Mouse (Mus musculus) left cerebral cortex, adult 2 months (tissue): ENCODE data around the gene Fam107b. TPM values are rescaled to one million over a fixed set of nuclear protein-coding genes. Genes with fewer than 3 reads are reported as not detected.

Experiments
- DNase-seq, 2 experiments: peaks; one replicate each; pipeline ENCODE4 v3.0.0; 2021 to 2022; ENCODE audit warnings: low spot score in 2 of 2, mixed read lengths in 1 of 2; ENCODE audit errors: extremely low spot score in 1 of 2
- H3K27ac ChIP-seq: fragments of 200-600 bp; 2 replicates; pipeline ENCODE4 v1.8.1; 2022
- H3K4me3 ChIP-seq: fragments of 200-600 bp; 2 replicates; pipeline ENCODE4 v1.8.1; 2022
- CTCF ChIP-seq: fragments of 200-600 bp; IDR thresholded peaks from 2 replicates; pipeline ENCODE4 v1.8.1; 2022; ENCODE audit warnings: antibody characterized with exemption, mild to moderate bottlenecking, moderate library complexity
- intact Hi-C: fragments of 180-260 bp; cut with DNase I; formaldehyde crosslinking; loops from one replicate; pipeline ENCODE4 v1.15.1; 2025
- total RNA-seq, 2 experiments: library from RNA; stranded (reverse); gene quantifications; 2 replicates each; pipeline ENCODE4 v1.2.3; 2021

Gene Fam107b
- total RNA-seq, 2 experiments from 2014 or later, result 7.9 to 10.0 TPM

DNA sequence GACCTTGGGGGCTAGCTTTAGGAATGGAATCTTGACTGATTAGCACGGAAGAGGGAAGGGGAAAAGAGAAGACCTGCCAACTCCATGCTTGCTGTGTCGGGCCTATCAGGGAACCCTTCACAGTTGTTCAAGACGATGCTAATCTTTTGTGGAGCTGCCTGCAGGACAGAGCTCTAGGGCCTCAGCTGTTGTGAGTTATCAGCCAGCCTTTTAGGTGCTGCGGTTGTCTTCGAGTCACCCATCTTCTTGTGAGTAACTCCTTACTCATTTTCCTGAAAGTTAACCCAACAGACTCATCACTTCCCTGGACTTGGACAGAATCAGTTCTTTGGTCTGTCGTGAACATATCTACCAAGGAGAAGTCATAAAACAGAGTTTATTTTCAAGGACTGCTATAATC, 51.3 kb downstream of the Fam107b start:
- no peak for DNase-seq
- no peak overlapping the region for H3K4me3 ChIP-seq
- TF ChIP-seq CTCF, result no peak
- intact Hi-C loops, result no loop called here
- H3K27ac ChIP-seq, result no peak overlapping the region

- no peak overlapping the region for H3K4me3 ChIP-seq
- DNase-seq, result no peak
- H3K27ac ChIP-seq, result no peak overlapping the region
- TF ChIP-seq CTCF, result no peak
- intact Hi-C loops, result no loop called here
Measured at GRCm38 (mm10) chr2:3622158-3622557, 51.9 kb downstream of the Fam107b start.

GRCm38 (mm10) chr2:3623207-3623980, 53.1 kb downstream of the Fam107b start:
- no peak for DNase-seq
- no peak overlapping the region for H3K27ac ChIP-seq
- intact Hi-C loops, result no loop called here
- TF ChIP-seq CTCF, result no peak
- H3K4me3 ChIP-seq, result no peak overlapping the region

DNA sequence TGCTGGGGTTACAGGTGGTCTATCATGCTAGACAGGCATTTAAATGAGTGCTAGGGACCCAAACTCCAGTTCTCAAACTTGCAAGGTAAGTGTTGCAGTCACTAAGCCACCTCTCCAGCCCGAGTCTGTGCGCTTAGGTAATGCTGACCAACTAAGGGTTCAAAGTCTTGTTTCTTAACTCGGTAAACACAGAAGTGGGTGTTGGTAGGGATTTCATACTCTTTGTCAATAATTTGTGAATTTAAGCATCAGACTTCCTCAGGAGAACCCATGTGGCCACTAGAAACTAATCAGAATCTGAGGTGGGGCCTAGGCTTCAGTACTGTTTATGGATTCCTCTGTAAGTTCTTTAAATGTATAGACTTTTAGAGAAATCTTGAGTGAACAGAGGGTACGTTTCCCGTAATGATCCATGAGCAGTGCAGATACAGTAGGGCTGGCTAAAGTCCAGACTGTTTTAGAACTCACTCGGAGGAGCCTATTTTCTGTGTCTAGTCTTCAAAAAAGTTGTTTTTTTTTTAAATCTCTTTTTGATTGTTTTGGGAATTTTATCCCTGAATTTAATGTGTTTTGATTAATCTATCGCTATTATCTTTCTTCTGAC, 53.8 kb downstream of the Fam107b start:
- Histone ChIP-seq H3K4me3 (no peak overlapping the region), H3K27ac (no peak overlapping the region)
- DNase-seq, result no peak
- intact Hi-C loops, result no loop called here
- no peak for TF ChIP-seq CTCF

DNA sequence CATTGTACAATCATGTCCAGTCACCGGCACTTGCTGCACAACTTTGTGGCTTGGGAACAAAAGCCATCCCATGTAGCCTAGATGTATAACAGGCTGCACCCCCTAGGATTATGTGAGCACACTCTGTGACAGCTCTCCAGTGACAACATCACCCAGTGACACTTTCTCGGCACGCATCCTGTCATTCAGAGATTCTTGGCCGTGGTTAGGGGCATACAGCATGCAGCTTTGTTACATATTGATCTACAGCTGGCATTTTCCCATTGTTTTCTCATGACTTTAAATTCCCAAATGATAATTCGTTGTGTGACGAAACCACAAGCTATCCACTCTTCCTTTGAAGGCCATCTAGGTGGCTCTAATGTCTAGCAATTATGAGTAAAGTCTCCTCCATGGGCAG, 58.8 kb downstream of the Fam107b start:
- no peak for DNase-seq
- intact Hi-C loops, result no loop called here

GRCm38 (mm10) chr2:3629741-3630140, 59.5 kb downstream of the Fam107b start:
- no peak for DNase-seq
- peak; percentile 7 for TF ChIP-seq CTCF
- intact Hi-C loops, result no loop called here
- Histone ChIP-seq H3K4me3 (no peak overlapping the region), H3K27ac (no peak overlapping the region)

More for the DNA sequence above, 58.8 kb downstream of the Fam107b start:
- TF ChIP-seq CTCF, result no peak
- Histone ChIP-seq H3K4me3 (no peak overlapping the region), H3K27ac (no peak overlapping the region)

DNA sequence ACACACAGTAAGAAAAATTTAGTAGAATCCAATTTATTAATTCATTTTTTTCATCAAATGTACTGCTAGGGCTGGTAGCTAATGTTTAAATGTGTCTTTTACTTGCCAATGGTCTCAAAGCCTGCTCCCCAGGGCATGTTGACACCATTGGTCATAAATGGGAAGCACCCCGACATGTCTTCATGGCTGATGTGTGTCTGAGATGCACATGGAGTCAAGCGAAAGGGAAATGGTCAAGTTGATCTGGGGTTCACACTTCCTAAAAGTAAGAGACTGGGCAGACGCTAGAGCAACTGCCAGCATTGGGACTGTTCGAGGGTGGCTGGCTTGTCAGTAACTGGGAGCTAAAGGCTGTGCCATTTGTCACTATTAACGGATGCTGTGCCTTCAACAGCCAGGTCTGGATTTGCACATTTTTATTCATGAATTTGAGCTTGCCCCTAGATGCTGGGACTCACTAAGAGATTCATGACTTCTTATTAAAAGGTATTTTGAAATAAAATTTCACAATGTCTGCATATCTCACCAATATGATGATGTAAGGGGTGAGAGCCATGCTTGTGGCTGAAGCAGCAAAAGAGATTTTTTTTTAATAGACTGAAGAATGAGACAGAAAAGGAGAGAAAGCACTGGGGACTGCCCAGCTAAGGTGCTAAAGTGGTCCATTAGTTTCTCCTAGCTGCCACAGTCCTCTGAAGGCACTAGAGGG, 60.6 kb downstream of the Fam107b start:
- no peak for DNase-seq
- no peak overlapping the region for H3K27ac ChIP-seq
- intact Hi-C loops, result no loop called here
- no peak overlapping the region for H3K4me3 ChIP-seq
- TF ChIP-seq CTCF, result no peak

DNA sequence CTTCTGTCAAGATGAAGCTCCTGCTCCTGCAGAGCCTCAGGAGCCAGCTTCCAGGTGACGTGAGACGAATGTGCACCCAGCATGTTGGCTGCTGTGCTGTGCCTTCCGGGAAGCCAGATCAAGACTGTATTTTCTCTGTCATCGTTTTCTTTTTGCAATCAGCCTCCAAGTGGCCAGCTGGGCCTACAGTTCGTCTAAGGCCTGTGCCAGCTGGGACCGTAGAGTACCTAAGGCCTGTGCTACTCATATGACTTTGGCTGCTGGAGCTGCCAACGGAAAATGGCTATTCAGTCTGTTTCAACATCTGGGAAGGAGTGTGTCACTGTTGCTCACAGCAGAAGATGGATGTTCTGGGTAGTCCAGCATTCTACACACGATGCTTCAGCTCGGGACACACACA, 62.8 kb downstream of the Fam107b start:
- no peak overlapping the region for H3K4me3 ChIP-seq
- no peak for DNase-seq
- intact Hi-C loops, result no loop called here
- no peak for TF ChIP-seq CTCF
- no peak overlapping the region for H3K27ac ChIP-seq

DNA sequence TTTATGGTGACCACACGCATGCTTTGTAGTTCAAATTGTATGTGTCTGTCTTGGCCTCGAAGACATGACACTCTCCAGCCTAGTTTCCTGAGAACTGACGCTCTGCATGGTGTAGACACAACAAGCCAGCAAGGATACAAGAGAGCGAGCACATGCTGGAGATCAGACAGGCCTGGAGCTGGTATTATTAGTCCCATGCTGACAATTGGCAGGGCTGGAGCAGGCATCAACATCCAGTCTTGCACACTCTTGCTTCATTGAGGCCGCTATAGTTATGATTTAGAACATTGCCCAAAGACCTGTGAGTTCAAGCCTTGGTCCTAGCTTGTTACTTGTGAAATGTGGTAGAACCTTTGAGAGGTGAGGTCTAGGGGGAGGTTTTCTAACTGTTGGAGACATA, 66.5 kb downstream of the Fam107b start:
- intact Hi-C loops, result no loop called here
- TF ChIP-seq CTCF, result no peak
- Histone ChIP-seq H3K4me3 (no peak overlapping the region), H3K27ac (no peak overlapping the region)
- no peak for DNase-seq

DNA sequence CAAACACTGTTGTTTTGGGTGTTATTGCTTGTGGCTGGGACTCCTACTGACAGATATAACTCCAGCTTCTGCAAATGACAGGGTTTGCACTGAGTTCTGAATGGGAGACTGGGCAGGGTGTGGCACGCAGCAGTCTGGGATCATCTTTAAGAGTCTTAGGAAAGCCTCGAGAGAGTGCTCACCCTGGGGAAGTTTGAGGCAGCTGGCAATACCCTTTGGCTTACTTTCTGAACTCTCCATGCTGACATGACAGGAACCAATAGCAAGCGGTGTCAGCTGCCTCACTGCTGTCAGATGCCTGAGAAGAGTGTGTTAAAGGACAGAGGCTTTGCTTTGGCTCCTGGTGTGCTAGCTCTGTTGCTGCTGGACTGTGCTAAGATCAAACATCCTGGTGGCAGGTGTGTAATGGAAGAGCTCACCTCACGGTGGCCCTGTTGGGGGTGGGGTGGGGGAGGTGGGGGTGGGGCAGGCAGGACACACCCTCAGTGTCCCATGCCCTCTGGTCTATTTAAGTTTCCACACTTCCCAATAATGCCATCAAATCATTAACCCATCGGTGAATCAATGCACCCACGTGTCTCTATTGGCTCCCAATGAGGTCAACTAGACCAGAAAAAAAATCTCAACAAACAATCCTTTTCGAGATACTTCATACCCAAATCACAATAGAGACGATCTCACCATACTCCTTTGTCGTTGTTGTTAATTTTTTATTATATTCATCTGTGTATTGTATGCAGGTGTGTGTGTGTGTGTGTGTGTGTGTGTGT, 70.9 kb downstream of the Fam107b start:
- intact Hi-C loops, result no loop called here
- no peak for TF ChIP-seq CTCF
- DNase-seq, result no peak
- H3K27ac ChIP-seq, result no peak overlapping the region
- H3K4me3 ChIP-seq, result no peak overlapping the region

- DNase-seq, result no peak
- no peak overlapping the region for H3K4me3 ChIP-seq
- TF ChIP-seq CTCF, result no peak
- no peak overlapping the region for H3K27ac ChIP-seq
- intact Hi-C loops, result no loop called here
Measured at GRCm38 (mm10) chr2:3642949-3643348, 72.7 kb downstream of the Fam107b start.

- no peak for DNase-seq
- Histone ChIP-seq H3K27ac (no peak overlapping the region), H3K4me3 (no peak overlapping the region)
- no peak for TF ChIP-seq CTCF
- intact Hi-C loops, result no loop called here
Measured at GRCm38 (mm10) chr2:3645741-3646140, 75.5 kb downstream of the Fam107b start.
